Mouse (Mus musculus): ENCODE measurements around the gene Ascc1. TPM values are rescaled to one million over a fixed set of nuclear protein-coding genes. Genes with fewer than 3 reads are reported as not detected.
A peak's percentile ranks its signal among the peaks of the same experiment; 100 is the strongest.

The Ascc1 gene
- polyA plus RNA-seq, 1 experiment from 2014 or later, result 16.0 TPM

- Histone ChIP-seq H3K9me3 (replicated peaks; ENCODE audit: control insufficient read depth, low read length) (no peaks in the 10 kb centered on the region), H3K27me3 (ENCODE audit: control insufficient read depth, insufficient read depth, low read depth, low read length) (no peaks in the 10 kb centered on the region), H3K4me1 (ENCODE audit: control insufficient read depth, low read depth, low read length) (no peaks in the 10 kb centered on the region; the same call in 1 of the 2 replicates), H3K4me3 (ENCODE audit: low read depth, low read length) (no peak overlapping the region), H3K4me2 (ENCODE audit: low read depth, low read length) (no peak overlapping the region), H3K9ac (ENCODE audit: low read depth, low read length) (no peak overlapping the region), H3K27ac (ENCODE audit: low read length) (no peak overlapping the region), H3K36me3 (ENCODE audit: control insufficient read depth, insufficient read depth) (no peaks in the 10 kb centered on the region)
- WGBS (ENCODE audit: insufficient replicate concordance), result 63% methylated on average over 3 of the region's 3 CpGs
- ATAC-seq (ENCODE audit: low read depth), result no peak
These were observed 63.9 kb downstream of the Ascc1 start for GRCm38 (mm10) chr10:60066524-60066923.

DNA sequence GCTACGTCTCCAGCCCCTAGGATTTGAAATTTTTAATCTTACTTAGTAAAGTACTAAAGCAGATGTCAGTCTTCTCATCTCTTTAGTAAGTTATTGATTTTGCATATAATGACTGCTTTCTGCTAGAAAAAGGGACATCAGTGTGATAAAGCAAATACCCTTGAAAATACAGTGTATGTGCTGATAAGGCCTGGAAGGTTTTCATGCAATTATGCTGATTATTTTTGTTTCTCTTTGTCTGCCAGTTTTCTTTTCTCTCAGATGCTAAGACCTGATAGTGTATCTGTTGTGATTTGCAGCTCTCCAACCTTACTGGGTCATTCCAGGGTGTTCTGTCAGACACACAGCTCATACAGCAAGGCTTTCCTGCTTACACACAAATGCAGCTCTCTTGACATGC lies 72.6 kb downstream of the Ascc1 start:
- no peak overlapping the region for H3K9ac ChIP-seq (ENCODE audit: low read depth, low read length)
- 68% methylated on average over 1 of the region's 1 CpGs for WGBS (ENCODE audit: insufficient replicate concordance)
- H3K9me3 ChIP-seq (replicated peaks; ENCODE audit: control insufficient read depth, low read length), result no peaks in the 10 kb centered on the region
- H3K4me1 ChIP-seq (ENCODE audit: control insufficient read depth, low read depth, low read length), result peaks cover 35% of the 10 kb centered on the region
- no peaks in the 10 kb centered on the region for H3K36me3 ChIP-seq (ENCODE audit: control insufficient read depth, insufficient read depth)
- no peak overlapping the region for H3K4me2 ChIP-seq (ENCODE audit: low read depth, low read length)
- no peak for ATAC-seq (ENCODE audit: low read depth)
- no peak overlapping the region for H3K27ac ChIP-seq (ENCODE audit: low read length)
- no peak overlapping the region for H3K4me3 ChIP-seq (ENCODE audit: low read depth, low read length)
- H3K27me3 ChIP-seq (ENCODE audit: control insufficient read depth, insufficient read depth, low read depth, low read length), result no peaks in the 10 kb centered on the region

GRCm38 (mm10) chr10:60077226-60077625 lies 74.6 kb downstream of the Ascc1 start:
- no peak overlapping the region for H3K4me3 ChIP-seq (ENCODE audit: low read depth, low read length)
- WGBS (ENCODE audit: insufficient replicate concordance), result 86% methylated on average over 7 of the region's 7 CpGs
- no peaks in the 10 kb centered on the region for H3K36me3 ChIP-seq (ENCODE audit: control insufficient read depth, insufficient read depth)
- H3K4me2 ChIP-seq (ENCODE audit: low read depth, low read length), result no peak overlapping the region
- H3K9me3 ChIP-seq (replicated peaks; ENCODE audit: control insufficient read depth, low read length), result no peaks in the 10 kb centered on the region
- H3K27me3 ChIP-seq (ENCODE audit: control insufficient read depth, insufficient read depth, low read depth, low read length), result no peaks in the 10 kb centered on the region
- H3K4me1 ChIP-seq (ENCODE audit: control insufficient read depth, low read depth, low read length), result peaks cover 47% of the 10 kb centered on the region
- H3K27ac ChIP-seq (ENCODE audit: low read length), result peak overlapping the region; percentile 85; the same call in 1 of the 2 replicates
- no peak overlapping the region for H3K9ac ChIP-seq (ENCODE audit: low read depth, low read length)
- no peak for ATAC-seq (ENCODE audit: low read depth)

GRCm38 (mm10) chr10:60077736-60078560 lies 75.3 kb downstream of the Ascc1 start:
- Histone ChIP-seq H3K36me3 (ENCODE audit: control insufficient read depth, insufficient read depth) (no peaks in the 10 kb centered on the region), H3K4me2 (ENCODE audit: low read depth, low read length) (peak overlapping the region; percentile 71), H3K27me3 (ENCODE audit: control insufficient read depth, insufficient read depth, low read depth, low read length) (no peaks in the 10 kb centered on the region), H3K27ac (ENCODE audit: low read length) (peak overlapping the region; percentile 85), H3K9me3 (replicated peaks; ENCODE audit: control insufficient read depth, low read length) (no peaks in the 10 kb centered on the region), H3K4me3 (ENCODE audit: low read depth, low read length) (peak overlapping the region; percentile 39), H3K9ac (ENCODE audit: low read depth, low read length) (peak overlapping the region; percentile 53), H3K4me1 (ENCODE audit: control insufficient read depth, low read depth, low read length) (peaks cover 51% of the 10 kb centered on the region)
- ATAC-seq (ENCODE audit: low read depth), result peak; percentile 79
- 31% methylated on average over 18 of the region's 18 CpGs for WGBS (ENCODE audit: insufficient replicate concordance)

- H3K4me1 ChIP-seq (ENCODE audit: control insufficient read depth, low read depth, low read length), result peaks cover 51% of the 10 kb centered on the region
- ATAC-seq (ENCODE audit: low read depth), result peak; percentile 86
- WGBS (ENCODE audit: insufficient replicate concordance), result 23% methylated on average over 5 of the region's 5 CpGs
- no peaks in the 10 kb centered on the region for H3K9me3 ChIP-seq (replicated peaks; ENCODE audit: control insufficient read depth, low read length)
- H3K36me3 ChIP-seq (ENCODE audit: control insufficient read depth, insufficient read depth), result no peaks in the 10 kb centered on the region
- no peaks in the 10 kb centered on the region for H3K27me3 ChIP-seq (ENCODE audit: control insufficient read depth, insufficient read depth, low read depth, low read length)
- H3K4me3 ChIP-seq (ENCODE audit: low read depth, low read length), result peak overlapping the region; percentile 39
- no peak overlapping the region for H3K9ac ChIP-seq (ENCODE audit: low read depth, low read length)
- peak overlapping the region; percentile 71 for H3K4me2 ChIP-seq (ENCODE audit: low read depth, low read length)
- peak overlapping the region; percentile 85 for H3K27ac ChIP-seq (ENCODE audit: low read length)
These were observed 75.9 kb downstream of the Ascc1 start for GRCm38 (mm10) chr10:60078561-60078917.

- Histone ChIP-seq H3K27ac (ENCODE audit: low read length) (peak overlapping the region; percentile 65), H3K27me3 (ENCODE audit: control insufficient read depth, insufficient read depth, low read depth, low read length) (no peaks in the 10 kb centered on the region), H3K9me3 (replicated peaks; ENCODE audit: control insufficient read depth, low read length) (no peaks in the 10 kb centered on the region), H3K4me2 (ENCODE audit: low read depth, low read length) (0 out of 2 replicates have a peak overlapping the region, but pooled peaks have one; percentile 6), H3K4me3 (ENCODE audit: low read depth, low read length) (no peak overlapping the region), H3K9ac (ENCODE audit: low read depth, low read length) (peak overlapping the region; percentile 22; the same call in 1 of the 2 replicates), H3K4me1 (ENCODE audit: control insufficient read depth, low read depth, low read length) (peaks cover 51% of the 10 kb centered on the region), H3K36me3 (ENCODE audit: control insufficient read depth, insufficient read depth) (no peaks in the 10 kb centered on the region)
- ATAC-seq (ENCODE audit: low read depth), result peak; percentile 51
- WGBS (ENCODE audit: insufficient replicate concordance), result 36% methylated on average over 3 of the region's 3 CpGs
These were observed 77.6 kb downstream of the Ascc1 start for GRCm38 (mm10) chr10:60080171-60080570.

DNA sequence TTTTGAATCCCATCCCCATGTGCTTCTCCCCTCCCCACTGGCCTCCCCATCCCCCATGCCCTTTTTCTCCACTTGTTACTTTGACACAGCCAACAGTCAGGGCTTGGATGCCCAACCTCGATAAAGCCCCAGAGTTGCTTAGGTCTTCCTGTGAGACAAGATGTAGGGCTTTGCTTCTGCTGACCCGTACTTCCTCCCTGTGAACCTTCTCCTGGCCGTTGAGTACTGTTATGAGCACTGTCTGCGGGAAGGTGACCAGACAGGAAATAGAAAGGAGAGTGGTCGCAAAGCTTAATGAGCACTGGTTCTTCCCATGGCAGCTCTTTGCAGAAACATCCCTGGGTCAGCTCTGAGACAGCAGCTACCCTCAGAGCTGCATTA lies 78.0 kb downstream of the Ascc1 start:
- Histone ChIP-seq H3K4me3 (ENCODE audit: low read depth, low read length) (no peak overlapping the region), H3K36me3 (ENCODE audit: control insufficient read depth, insufficient read depth) (no peaks in the 10 kb centered on the region), H3K27ac (ENCODE audit: low read length) (peak overlapping the region; percentile 65), H3K4me1 (ENCODE audit: control insufficient read depth, low read depth, low read length) (peaks cover 48% of the 10 kb centered on the region), H3K9ac (ENCODE audit: low read depth, low read length) (peak overlapping the region; percentile 17; the same call in 1 of the 2 replicates), H3K27me3 (ENCODE audit: control insufficient read depth, insufficient read depth, low read depth, low read length) (no peaks in the 10 kb centered on the region), H3K4me2 (ENCODE audit: low read depth, low read length) (peak overlapping the region; percentile 6; the same call in 1 of the 2 replicates), H3K9me3 (replicated peaks; ENCODE audit: control insufficient read depth, low read length) (no peaks in the 10 kb centered on the region)
- ATAC-seq (ENCODE audit: low read depth), result no peak
- WGBS (ENCODE audit: insufficient replicate concordance), result 8% methylated on average over 5 of the region's 5 CpGs

GRCm38 (mm10) chr10:60080982-60081825 lies 78.6 kb downstream of the Ascc1 start:
- Histone ChIP-seq H3K4me2 (ENCODE audit: low read depth, low read length) (no peak overlapping the region; the same call in 1 of the 2 replicates), H3K4me3 (ENCODE audit: low read depth, low read length) (no peak overlapping the region), H3K4me1 (ENCODE audit: control insufficient read depth, low read depth, low read length) (peaks cover 47% of the 10 kb centered on the region), H3K27me3 (ENCODE audit: control insufficient read depth, insufficient read depth, low read depth, low read length) (no peaks in the 10 kb centered on the region), H3K9me3 (replicated peaks; ENCODE audit: control insufficient read depth, low read length) (no peaks in the 10 kb centered on the region), H3K27ac (ENCODE audit: low read length) (peak overlapping the region; percentile 65), H3K9ac (ENCODE audit: low read depth, low read length) (peak overlapping the region; percentile 17; the same call in 1 of the 2 replicates), H3K36me3 (ENCODE audit: control insufficient read depth, insufficient read depth) (no peaks in the 10 kb centered on the region)
- no peak for ATAC-seq (ENCODE audit: low read depth)
- 44% methylated on average over 21 of the region's 21 CpGs for WGBS (ENCODE audit: insufficient replicate concordance)
